Mouse (Mus musculus) CD4-positive, CD25-positive, alpha-beta regulatory T cell, adult 4 months (primary cell): ENCODE measurements around the gene 9130230L23Rik. TPM values are rescaled to one million over a fixed set of nuclear protein-coding genes. Genes with fewer than 3 reads are reported as not detected.

Source experiments
- ATAC-seq: one replicate; pipeline ENCODE4 v1.8.0; 2017
- polyA plus RNA-seq, 2 experiments: library from polyadenylated mRNA; unstranded; fragments of 100-300 nt; shearing (Covaris generic); gene quantifications; one replicate each; pipeline ENCODE4 v1.2.1; 2017

Gene 9130230L23Rik
- polyA plus RNA-seq: not detected

- ATAC-seq: no peak
Observed at GRCm38 (mm10) chr5:66004134-66004925, at the start of gene 9130230L23Rik. Gene 9130230L23Rik, minus strand, starts transcription at chr5:66004285.

- no peak for ATAC-seq
Observed at GRCm38 (mm10) chr5:66052777-66053548, 48.9 kb upstream of the 9130230L23Rik start.

- no peak for ATAC-seq
Observed at GRCm38 (mm10) chr5:66050841-66051240, 46.8 kb upstream of the 9130230L23Rik start.

- ATAC-seq: no peak
Observed at GRCm38 (mm10) chr5:66046356-66046755, 42.3 kb upstream of the 9130230L23Rik start.

- ATAC-seq: no peak
Observed at GRCm38 (mm10) chr5:66043897-66044296, 39.8 kb upstream of the 9130230L23Rik start.

- no peak for ATAC-seq
Observed at GRCm38 (mm10) chr5:66042651-66043340, 38.7 kb upstream of the 9130230L23Rik start.

GRCm38 (mm10) chr5:66040744-66041279, 36.7 kb upstream of the 9130230L23Rik start:
- ATAC-seq: no peak

- ATAC-seq: no peak
Observed at GRCm38 (mm10) chr5:66039813-66040212, 35.7 kb upstream of the 9130230L23Rik start.

- no peak for ATAC-seq
Observed at GRCm38 (mm10) chr5:66037066-66037465, 33.0 kb upstream of the 9130230L23Rik start.

GRCm38 (mm10) chr5:66036440-66037054, 32.5 kb upstream of the 9130230L23Rik start:
- no peak for ATAC-seq

- ATAC-seq: no peak
Observed at GRCm38 (mm10) chr5:66034375-66035195, 30.5 kb upstream of the 9130230L23Rik start.

- no peak for ATAC-seq
Observed at GRCm38 (mm10) chr5:66032826-66033225, 28.7 kb upstream of the 9130230L23Rik start.

GRCm38 (mm10) chr5:66031699-66032098, 27.6 kb upstream of the 9130230L23Rik start:
- no peak for ATAC-seq

- ATAC-seq: no peak
Observed at GRCm38 (mm10) chr5:66028232-66028631, 24.1 kb upstream of the 9130230L23Rik start.

GRCm38 (mm10) chr5:66027206-66027605, 23.1 kb upstream of the 9130230L23Rik start:
- ATAC-seq: no peak

GRCm38 (mm10) chr5:66026796-66027195, 22.7 kb upstream of the 9130230L23Rik start:
- no peak for ATAC-seq

GRCm38 (mm10) chr5:66015449-66015961, 11.4 kb upstream of the 9130230L23Rik start:
- no peak for ATAC-seq

- no peak for ATAC-seq
Observed at GRCm38 (mm10) chr5:66014437-66014836, 10.4 kb upstream of the 9130230L23Rik start.

GRCm38 (mm10) chr5:66013999-66014398, 9.9 kb upstream of the 9130230L23Rik start:
- ATAC-seq: no peak

- ATAC-seq: peak; percentile 58
Observed at GRCm38 (mm10) chr5:66008245-66008967, 4.3 kb upstream of the 9130230L23Rik start.
